ENCODE assay signal across 20 mouse cellular contexts in genomic region chr7:114700871-114701270, GRCm38 (mm10). TPM values are rescaled to one million over a fixed set of nuclear protein-coding genes. Genes with fewer than 3 reads are reported as not detected.
"Had no signal": no experiment of that assay in that cellular context is flagged by ENCODE, and none has a peak within 500 bp of the region (broad histone marks: within the 10 kb centered on the region; RNA-seq: fewer than 3 reads in every experiment).

No protein-coding gene starts in this region.

- H3K27ac ChIP-seq: limb, embryonic 15.5 days; liver, embryonic 12.5 days; lung, embryonic 15.5 days; midbrain, embryonic 15.5 days; neural tube, embryonic 12.5 days had no signal

- ATAC-seq: intestine, embryonic 16.5 days; liver, embryonic 12.5 days; midbrain, embryonic 15.5 days had no signal

- H3K4me2 ChIP-seq: limb, embryonic 15.5 days; liver, embryonic 12.5 days; lung, embryonic 15.5 days; midbrain, embryonic 11.5 days; midbrain, embryonic 15.5 days; neural tube, embryonic 12.5 days had no signal

- H3K9ac ChIP-seq: limb, embryonic 15.5 days; liver, embryonic 12.5 days; lung, embryonic 15.5 days; midbrain, embryonic 15.5 days; neural tube, embryonic 12.5 days had no signal

- H3K4me1 ChIP-seq: liver, embryonic 12.5 days; lung, embryonic 15.5 days; midbrain, embryonic 15.5 days; neural tube, embryonic 12.5 days had no signal

- H3K36me3 ChIP-seq: limb, embryonic 15.5 days; liver, embryonic 12.5 days; lung, embryonic 15.5 days; midbrain, embryonic 15.5 days; neural tube, embryonic 12.5 days had no signal

- H3K27me3 ChIP-seq: limb, embryonic 15.5 days; liver, embryonic 12.5 days; lung, embryonic 15.5 days; midbrain, embryonic 15.5 days; neural tube, embryonic 12.5 days had no signal

- H3K9me3 ChIP-seq: limb, embryonic 15.5 days; liver, embryonic 12.5 days; lung, embryonic 15.5 days; midbrain, embryonic 15.5 days; neural tube, embryonic 12.5 days had no signal

- H3K4me3 ChIP-seq: limb, embryonic 15.5 days; liver, embryonic 12.5 days; lung, embryonic 15.5 days; midbrain, embryonic 15.5 days; neural tube, embryonic 12.5 days had no signal

- DNase-seq: kidney, adult 2 months; kidney, postnatal 36 days; layer of hippocampus, adult 9-11 months; layer of hippocampus, postnatal 36 days; lung, postnatal 14 days; right cerebral cortex, adult 18-20 months; right cerebral cortex, postnatal 25 days; thymus, adult 18-20 months; thymus, postnatal 25 days had no signal

RNA-seq across cellular contexts. Expression of gene Calcb, which starts 17.6 kb away (rescaled TPM):
- total RNA-seq: layer of hippocampus, postnatal 36 days; left cerebral cortex, adult 8-10 months; left cerebral cortex, postnatal 25 days; monocyte, adult 5-6 weeks had no signal
- polyA plus RNA-seq: kidney, adult 2 months; liver, embryonic 12.5 days; liver, embryonic 16.5 days; midbrain, embryonic 11.5 days had no signal

RNA-seq across cellular contexts. Expression of gene Insc, which starts 42.6 kb away (rescaled TPM):
- total RNA-seq: monocyte, adult 5-6 weeks had no signal
